Mouse (Mus musculus) heart, adult 2 months (tissue): ENCODE measurements around the gene Hoxc11. TPM values are rescaled to one million over a fixed set of nuclear protein-coding genes. Genes with fewer than 3 reads are reported as not detected.
A peak's percentile ranks its signal among the peaks of the same experiment; 100 is the strongest.

ENCODE experiments used
- DNase-seq, 2 experiments: peaks; one replicate each; pipeline ENCODE4 v3.0.0; 2021
- H3K27ac ChIP-seq: fragments of 200-600 bp; 2 replicates; pipeline ENCODE4 v1.8.1; 2022
- H3K27me3 ChIP-seq: fragments of 200-500 bp; 2 replicates; pipeline ENCODE4 v1.6.1; 2012; ENCODE audit warnings: mild to moderate bottlenecking, low read length, inconsistent platforms, mixed read lengths; ENCODE audit not compliant: control insufficient read depth, insufficient read depth
- H3K36me3 ChIP-seq: fragments of 200-500 bp; 2 replicates; pipeline ENCODE4 v1.6.1; 2012; ENCODE audit warnings: low read length, inconsistent platforms; ENCODE audit not compliant: control insufficient read depth, insufficient read depth
- H3K4me1 ChIP-seq: fragments of 200-500 bp; 2 replicates; pipeline ENCODE4 v1.6.1; 2011; ENCODE audit warnings: low read length; ENCODE audit not compliant: control insufficient read depth, insufficient read depth
- H3K4me3 ChIP-seq: fragments of 200-600 bp; 2 replicates; pipeline ENCODE4 v1.8.1; 2022
- H3K79me2 ChIP-seq: fragments of 200-500 bp; replicated peaks from 2 replicates; pipeline ENCODE4 v1.6.1; 2012; ENCODE audit warnings: mild to moderate bottlenecking, inconsistent platforms, low read length, moderate library complexity, mixed read lengths; ENCODE audit not compliant: control insufficient read depth, insufficient read depth
- H3K9ac ChIP-seq: fragments of 200-500 bp; 2 replicates; pipeline ENCODE4 v1.6.1; 2012; ENCODE audit warnings: low read depth, mild to moderate bottlenecking, control low read depth, inconsistent platforms, low read length, mixed read lengths
- CTCF ChIP-seq: fragments of 200-600 bp; IDR thresholded peaks from 2 replicates; pipeline ENCODE4 v1.8.1; 2022; ENCODE audit warnings: antibody characterized with exemption, mild to moderate bottlenecking, moderate library complexity
- EP300 ChIP-seq: fragments of 200-500 bp; IDR thresholded peaks from 2 replicates; pipeline ENCODE4 v1.6.1; 2011; ENCODE audit warnings: low read depth, low read length, control low read depth; ENCODE audit not compliant: insufficient read depth
- POLR2A ChIP-seq: fragments of 200-500 bp; IDR thresholded peaks from 2 replicates; pipeline ENCODE4 v1.6.1; 2011; ENCODE audit warnings: mild to moderate bottlenecking, low read depth, low read length, control low read depth; ENCODE audit not compliant: insufficient read depth
- WGBS: fragments of 180-500 bp; shearing (Covaris S2); methylation state at CpG from one replicate; pipeline ENCODE4 v1.1.7; 2018; 5-methylcytosine and 5-hydroxymethylcytosine counted together
- intact Hi-C: fragments of 180-260 bp; cut with DNase I; formaldehyde crosslinking; loops from one replicate; pipeline ENCODE4 v1.15.1; 2025
- polyA plus RNA-seq: library from polyadenylated mRNA; depleted of rRNA; stranded (reverse); fragments of >200 nt; gene quantifications from 2 replicates; pipeline ENCODE4 v1.2.3, GENCODE M21; 2012
- total RNA-seq, 2 experiments: library from RNA; stranded (reverse); gene quantifications; 2 replicates each; pipeline ENCODE4 v1.2.3; 2021

Gene Hoxc11
- total and polyA plus RNA-seq, 3 experiments, result not detected

DNA sequence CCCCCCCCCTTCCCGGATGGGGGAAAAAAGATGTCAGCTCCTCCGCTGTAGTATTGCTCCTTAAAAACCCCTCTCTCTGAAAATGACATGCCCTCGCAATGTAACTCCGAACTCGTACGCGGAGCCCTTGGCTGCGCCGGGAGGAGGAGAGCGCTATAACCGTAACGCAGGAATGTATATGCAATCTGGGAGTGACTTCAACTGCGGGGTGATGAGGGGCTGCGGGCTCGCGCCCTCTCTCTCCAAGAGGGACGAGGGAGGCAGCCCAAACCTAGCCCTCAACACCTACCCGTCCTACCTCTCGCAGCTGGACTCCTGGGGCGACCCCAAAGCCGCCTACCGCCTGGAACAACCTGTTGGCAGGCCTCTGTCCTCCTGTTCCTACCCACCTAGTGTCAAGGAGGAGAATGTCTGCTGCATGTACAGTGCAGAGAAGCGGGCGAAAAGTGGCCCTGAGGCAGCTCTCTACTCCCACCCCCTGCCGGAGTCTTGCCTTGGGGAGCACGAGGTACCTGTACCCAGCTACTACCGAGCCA, 12.6 kb downstream of the Hoxc11 start, which contains the start of gene Hoxc10:
Gene Hoxc10 (plus strand): TSS at position 21 of the 536 bp plus-strand sequence.
- Histone ChIP-seq H3K9ac (no peak within 1 kb of the TSS), H3K79me2 (no peaks in the 10 kb centered on the region), H3K27ac (no peak within 1 kb of the TSS), H3K4me1 (no peaks in the 10 kb centered on the region), H3K4me3 (no peak within 1 kb of the TSS), H3K36me3 (no peaks in the 10 kb centered on the region), H3K27me3 (peaks cover 40% of the 10 kb centered on the region)
- WGBS, result 5% methylated on average over 27 of the region's 27 CpGs
- TF ChIP-seq CTCF (no peak), EP300 (no peak), POLR2A (no peak)
- DNase-seq, result no peak
- intact Hi-C loops, result no loop called here

DNA sequence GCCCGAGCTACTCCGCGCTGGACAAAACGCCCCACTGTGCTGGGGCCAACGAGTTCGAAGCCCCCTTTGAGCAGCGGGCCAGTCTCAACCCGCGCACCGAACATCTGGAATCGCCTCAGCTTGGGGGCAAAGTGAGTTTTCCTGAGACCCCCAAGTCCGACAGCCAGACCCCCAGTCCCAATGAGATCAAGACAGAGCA, 13.0 kb downstream of the Hoxc11 start, which contains the start of gene Hoxc5:
Gene Hoxc5 (plus strand): TSS at position 132 of the 199 bp plus-strand sequence.
- TF ChIP-seq CTCF, result no peak
- no peak for TF ChIP-seq POLR2A
- TF ChIP-seq EP300, result no peak
- Histone ChIP-seq H3K9ac (no peak within 1 kb of the TSS), H3K4me1 (no peaks in the 10 kb centered on the region), H3K27me3 (peaks cover 39% of the 10 kb centered on the region), H3K36me3 (no peaks in the 10 kb centered on the region), H3K4me3 (no peak within 1 kb of the TSS), H3K27ac (no peak within 1 kb of the TSS), H3K79me2 (no peaks in the 10 kb centered on the region)
- intact Hi-C loops, result no loop called here
- WGBS, result 3% methylated on average over 12 of the region's 12 CpGs
- DNase-seq, result no peak

DNA sequence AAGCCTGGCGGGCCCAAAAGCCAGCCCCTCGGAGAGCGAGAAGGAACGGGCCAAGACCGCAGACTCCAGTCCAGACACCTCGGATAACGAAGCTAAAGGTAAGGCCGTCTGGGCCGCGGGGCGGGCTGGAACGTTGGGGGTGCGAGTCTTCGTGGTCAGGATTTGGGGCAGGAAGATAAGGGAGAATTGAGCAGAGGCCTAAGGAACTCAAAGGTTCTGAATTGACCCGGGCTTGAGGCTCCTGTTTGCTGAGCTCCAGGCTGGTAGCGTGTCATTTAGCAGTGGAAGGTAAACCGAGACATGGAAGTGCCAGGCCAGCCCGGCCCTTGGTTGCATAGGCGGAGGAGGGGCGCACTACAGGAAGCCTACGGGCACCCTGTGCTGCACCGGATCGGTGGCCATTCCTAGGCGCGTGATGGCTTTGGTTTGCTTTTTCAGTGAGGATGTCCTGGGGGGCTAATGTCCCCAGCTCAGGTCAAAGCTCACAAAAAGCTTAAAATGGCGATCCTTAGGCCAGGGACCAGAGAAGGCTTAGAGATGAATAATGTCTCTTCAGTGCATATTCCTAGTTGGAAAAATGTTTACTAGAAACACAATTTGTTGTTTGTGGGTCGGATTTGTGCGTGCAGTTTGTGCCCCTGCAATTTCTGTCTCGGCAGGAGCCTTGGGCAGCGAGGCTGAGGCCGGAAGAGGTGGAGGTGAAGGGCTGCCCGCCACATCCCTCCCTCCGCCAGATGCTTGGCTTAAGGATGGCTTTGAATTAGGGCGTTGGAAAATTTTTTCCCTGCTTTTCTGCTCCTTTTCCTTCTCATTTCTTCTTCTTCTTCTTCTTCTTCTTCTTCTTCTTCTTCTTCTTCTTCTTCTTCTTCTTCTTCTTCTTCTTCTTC, 13.5 kb downstream of the Hoxc11 start:
- Histone ChIP-seq H3K4me3 (no peak overlapping the region), H3K9ac (no peak overlapping the region), H3K4me1 (no peaks in the 10 kb centered on the region), H3K27me3 (peaks cover 42% of the 10 kb centered on the region), H3K79me2 (no peaks in the 10 kb centered on the region), H3K27ac (no peak overlapping the region), H3K36me3 (no peaks in the 10 kb centered on the region)
- 8% methylated on average over 34 of the region's 34 CpGs for WGBS
- intact Hi-C loops, result no loop called here
- DNase-seq, result no peak
- TF ChIP-seq CTCF (no peak), EP300 (no peak), POLR2A (no peak)

DNA sequence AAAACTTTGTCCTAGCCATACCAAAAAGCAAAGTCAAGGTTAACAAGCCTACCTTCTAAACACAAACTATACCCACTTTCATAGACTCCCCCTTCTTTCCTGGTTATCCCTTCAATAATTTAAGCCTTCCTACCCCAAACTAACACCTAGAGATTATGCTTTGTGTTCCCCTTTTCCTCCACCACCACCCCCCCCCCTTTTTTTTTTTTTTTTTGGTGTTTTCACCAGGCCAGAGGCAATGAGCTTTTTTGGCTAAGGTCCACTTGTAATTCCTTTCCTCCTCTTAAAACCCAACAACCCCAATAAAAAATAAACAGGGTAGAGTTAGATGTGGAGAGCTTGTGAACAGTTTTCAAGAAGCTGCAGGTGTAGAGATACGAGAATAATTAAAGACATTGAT, 15.1 kb downstream of the Hoxc11 start:
- Histone ChIP-seq H3K36me3 (no peaks in the 10 kb centered on the region), H3K79me2 (no peaks in the 10 kb centered on the region), H3K27ac (no peak overlapping the region), H3K4me3 (no peak overlapping the region), H3K4me1 (no peaks in the 10 kb centered on the region), H3K9ac (no peak overlapping the region), H3K27me3 (peaks cover 42% of the 10 kb centered on the region)
- DNase-seq, result no peak
- 20% methylated on average over 1 of the region's 1 CpGs for WGBS
- intact Hi-C loops, result no loop called here
- TF ChIP-seq EP300 (no peak), POLR2A (no peak), CTCF (no peak)

DNA sequence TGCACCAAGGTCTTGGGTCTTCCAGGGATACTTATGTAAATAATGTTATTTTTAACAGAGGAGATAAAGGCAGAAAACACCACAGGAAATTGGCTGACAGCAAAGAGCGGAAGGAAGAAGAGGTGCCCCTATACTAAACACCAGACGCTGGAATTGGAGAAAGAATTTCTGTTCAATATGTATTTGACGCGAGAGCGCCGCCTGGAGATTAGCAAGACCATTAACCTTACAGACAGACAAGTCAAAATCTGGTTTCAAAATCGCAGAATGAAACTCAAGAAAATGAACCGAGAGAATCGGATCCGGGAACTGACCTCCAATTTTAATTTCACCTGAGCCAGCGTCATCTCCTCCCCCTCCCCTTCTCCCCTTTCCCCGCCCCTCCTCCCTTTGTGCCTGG, 16.5 kb downstream of the Hoxc11 start:
- TF ChIP-seq CTCF (peak; percentile 44), EP300 (no peak)
- intact Hi-C loops, result loop anchor here (5.0 kb wide), 1 partner anchor 208 kb away; no protein-coding TSS in a partner anchor
- Histone ChIP-seq H3K36me3 (no peaks in the 10 kb centered on the region), H3K9ac (no peak overlapping the region), H3K4me3 (no peak overlapping the region), H3K4me1 (no peaks in the 10 kb centered on the region), H3K79me2 (no peaks in the 10 kb centered on the region), H3K27me3 (peaks cover 38% of the 10 kb centered on the region), H3K27ac (no peak overlapping the region)
- no peak for DNase-seq
- 3% methylated on average over 12 of the region's 12 CpGs for WGBS

DNA sequence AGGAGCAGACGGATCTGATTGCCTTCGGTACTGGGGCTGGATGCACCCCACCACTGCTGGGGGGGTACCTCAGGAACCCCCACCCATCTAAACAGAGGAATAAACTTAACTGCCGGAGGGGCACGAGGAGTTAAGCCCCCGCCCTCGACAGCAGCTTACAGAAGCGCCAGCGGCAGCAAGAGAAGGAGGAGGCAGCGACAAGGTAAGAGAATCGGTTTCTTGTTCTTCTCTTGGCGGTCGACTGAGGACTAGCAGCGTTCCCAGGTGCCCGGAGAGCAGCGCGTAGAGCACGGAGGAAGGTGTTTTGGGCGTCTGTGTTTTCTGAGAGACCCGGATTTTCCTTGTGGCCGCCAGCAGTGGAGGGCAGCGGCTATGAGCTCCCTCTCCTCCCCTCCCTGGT, 18.0 kb downstream of the Hoxc11 start:
- no peak for TF ChIP-seq POLR2A
- TF ChIP-seq EP300, result no peak
- no peak for TF ChIP-seq CTCF
- 2% methylated on average over 21 of the region's 21 CpGs for WGBS
- no peaks in the 10 kb centered on the region for H3K79me2 ChIP-seq
- H3K4me1 ChIP-seq, result no peaks in the 10 kb centered on the region
- H3K4me3 ChIP-seq, result no peak overlapping the region
- H3K9ac ChIP-seq, result no peak overlapping the region
- no peak overlapping the region for H3K27ac ChIP-seq
- intact Hi-C loops, result loop anchor here (5.0 kb wide), 1 partner anchor 210 kb away; no protein-coding TSS in a partner anchor
- no peaks in the 10 kb centered on the region for H3K36me3 ChIP-seq
- peaks cover 33% of the 10 kb centered on the region for H3K27me3 ChIP-seq
- no peak for DNase-seq
